Mouse (Mus musculus): ENCODE measurements around the gene Nhlrc1.

GRCm38 (mm10) chr13:47033602-47034001 lies 19.0 kb upstream of the Nhlrc1 start:
- no peak for TF ChIP-seq POLR2A (IDR thresholded peaks at IDR 0.05; ENCODE audit: borderline replicate concordance, insufficient read depth, low read length)
- TF ChIP-seq CTCF (IDR thresholded peaks at IDR 0.05; ENCODE audit: borderline replicate concordance, insufficient read depth, low read depth, low read length), result no peak

Measured in cerebellum, adult 2 months (tissue).